Mouse (Mus musculus) midbrain, embryonic 14.5 days (tissue): ENCODE measurements around the gene Acaca. TPM values are rescaled to one million over a fixed set of nuclear protein-coding genes. Genes with fewer than 3 reads are reported as not detected.

Source experiments
- ATAC-seq: fragments of 200-750 bp; cut with Nextera tagmentation; 2 replicates; pipeline ENCODE4 v1.8.0; 2017; ENCODE audit warnings: moderate number of reproducible peaks, moderate library complexity; ENCODE audit not compliant: low FRiP score, low TSS enrichment
- DNase-seq: peaks from one replicate; pipeline ENCODE4 v3.0.0-alpha.2; 2015
- H3K27ac ChIP-seq: fragments of 300-500 bp; sonication (generic); replicated peaks from 2 replicates; pipeline ENCODE4 v1.5.1; 2014; ENCODE audit warnings: mild to moderate bottlenecking, low read depth, low read length, moderate library complexity
- H3K27me3 ChIP-seq: fragments of 300-500 bp; sonication (generic); 2 replicates; pipeline ENCODE4 v1.6.1; 2014; ENCODE audit warnings: low read length, control low read depth, mixed read lengths; ENCODE audit not compliant: control insufficient read depth, insufficient read depth
- H3K36me3 ChIP-seq: fragments of 300-500 bp; sonication (generic); 2 replicates; pipeline ENCODE4 v1.6.1; 2014; ENCODE audit warnings: low read length, control low read depth; ENCODE audit not compliant: control insufficient read depth, insufficient read depth
- H3K4me1 ChIP-seq: fragments of 300-500 bp; sonication (generic); 2 replicates; pipeline ENCODE4 v1.6.1; 2014; ENCODE audit warnings: mild to moderate bottlenecking, antibody characterized with exemption, low read length, control low read depth; ENCODE audit not compliant: control insufficient read depth, insufficient read depth
- H3K4me2 ChIP-seq: fragments of 300-500 bp; sonication (generic); 2 replicates; pipeline ENCODE4 v1.6.1; 2014; ENCODE audit warnings: mild to moderate bottlenecking, low read length, moderate library complexity
- H3K4me3 ChIP-seq: fragments of 300-500 bp; sonication (generic); replicated peaks from 2 replicates; pipeline ENCODE4 v1.5.1; 2014; ENCODE audit warnings: low read depth, low read length
- H3K9ac ChIP-seq: fragments of 300-500 bp; sonication (generic); replicated peaks from 2 replicates; pipeline ENCODE4 v1.6.1; 2014; ENCODE audit warnings: mild to moderate bottlenecking, low read length, moderate library complexity
- H3K9me3 ChIP-seq: fragments of 300-500 bp; sonication (generic); 2 replicates; pipeline ENCODE4 v1.6.1; 2016; ENCODE audit warnings: low read length, control low read depth, mixed read lengths; ENCODE audit not compliant: control insufficient read depth
- WGBS: fragments of 180-500 bp; shearing (Covaris S2); extraction: QIAGEN DNeasy Blood & Tissue Kit; methylation state at CpG from one replicate; pipeline ENCODE4 v1.1.7; 2014; 5-methylcytosine and 5-hydroxymethylcytosine counted together
- polyA plus RNA-seq: library from polyadenylated mRNA; unstranded; fragments of >200 nt; fragmentation: Nextera tagmentation; extraction: Ambion mirVana; gene quantifications from 2 replicates; pipeline ENCODE4 v1.2.1, GENCODE M21; 2014

Gene Acaca
- polyA plus RNA-seq, 1 experiment from 2014 or later, result 40.8 TPM

GRCm38 (mm10) chr11:84190581-84191233 lies 61.2 kb downstream of the Acaca start:
- WGBS, result 96% methylated on average over 8 of the region's 8 CpGs
- H3K4me1 ChIP-seq, result no peaks in the 10 kb centered on the region
- ATAC-seq (no peak), DNase-seq (no peak)
- no peak overlapping the region for H3K9ac ChIP-seq
- H3K4me3 ChIP-seq, result no peak overlapping the region
- H3K27ac ChIP-seq, result no peak overlapping the region
- H3K27me3 ChIP-seq, result no peaks in the 10 kb centered on the region
- no peak overlapping the region for H3K4me2 ChIP-seq
- H3K9me3 ChIP-seq, result no peaks in the 10 kb centered on the region
- peaks cover 4% of the 10 kb centered on the region for H3K36me3 ChIP-seq

DNA sequence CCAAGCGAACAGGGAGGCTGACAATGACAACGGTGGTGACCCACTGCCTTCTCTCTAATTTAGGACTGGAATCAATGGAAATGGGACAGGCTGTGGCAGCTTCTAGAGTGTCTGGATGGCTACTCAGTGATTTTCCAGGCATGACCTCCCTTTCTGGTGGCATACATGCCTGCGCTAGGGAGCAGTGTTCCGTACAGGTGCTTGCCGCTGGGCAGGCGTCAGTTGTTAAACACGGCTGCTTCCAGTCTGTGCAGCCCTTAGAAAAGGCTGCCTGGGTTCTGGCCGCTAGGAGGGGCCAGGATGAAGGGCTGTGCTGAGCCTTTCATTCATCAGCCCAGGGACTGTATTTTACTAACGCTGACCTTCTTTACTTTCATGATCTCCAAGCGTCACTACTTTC lies 63.8 kb downstream of the Acaca start:
- WGBS, result 71% methylated on average over 10 of the region's 10 CpGs

GRCm38 (mm10) chr11:84194751-84195150 lies 65.3 kb downstream of the Acaca start:
- WGBS, result 93% methylated on average over 3 of the region's 3 CpGs
- ATAC-seq (no peak), DNase-seq (no peak)
- Histone ChIP-seq H3K9ac (no peak overlapping the region), H3K4me2 (no peak overlapping the region), H3K27me3 (no peaks in the 10 kb centered on the region), H3K36me3 (peaks cover 11% of the 10 kb centered on the region), H3K27ac (no peak overlapping the region), H3K9me3 (no peaks in the 10 kb centered on the region), H3K4me1 (no peaks in the 10 kb centered on the region), H3K4me3 (no peak overlapping the region)

More for the DNA sequence above, 63.8 kb downstream of the Acaca start:
- no peak overlapping the region for H3K4me3 ChIP-seq
- H3K27ac ChIP-seq, result no peak overlapping the region
- H3K9ac ChIP-seq, result no peak overlapping the region
- no peaks in the 10 kb centered on the region for H3K9me3 ChIP-seq
- H3K36me3 ChIP-seq, result peaks cover 11% of the 10 kb centered on the region
- H3K4me1 ChIP-seq, result no peaks in the 10 kb centered on the region
- no peak for ATAC-seq
- no peaks in the 10 kb centered on the region for H3K27me3 ChIP-seq
- no peak overlapping the region for H3K4me2 ChIP-seq
- DNase-seq, result no peak

DNA sequence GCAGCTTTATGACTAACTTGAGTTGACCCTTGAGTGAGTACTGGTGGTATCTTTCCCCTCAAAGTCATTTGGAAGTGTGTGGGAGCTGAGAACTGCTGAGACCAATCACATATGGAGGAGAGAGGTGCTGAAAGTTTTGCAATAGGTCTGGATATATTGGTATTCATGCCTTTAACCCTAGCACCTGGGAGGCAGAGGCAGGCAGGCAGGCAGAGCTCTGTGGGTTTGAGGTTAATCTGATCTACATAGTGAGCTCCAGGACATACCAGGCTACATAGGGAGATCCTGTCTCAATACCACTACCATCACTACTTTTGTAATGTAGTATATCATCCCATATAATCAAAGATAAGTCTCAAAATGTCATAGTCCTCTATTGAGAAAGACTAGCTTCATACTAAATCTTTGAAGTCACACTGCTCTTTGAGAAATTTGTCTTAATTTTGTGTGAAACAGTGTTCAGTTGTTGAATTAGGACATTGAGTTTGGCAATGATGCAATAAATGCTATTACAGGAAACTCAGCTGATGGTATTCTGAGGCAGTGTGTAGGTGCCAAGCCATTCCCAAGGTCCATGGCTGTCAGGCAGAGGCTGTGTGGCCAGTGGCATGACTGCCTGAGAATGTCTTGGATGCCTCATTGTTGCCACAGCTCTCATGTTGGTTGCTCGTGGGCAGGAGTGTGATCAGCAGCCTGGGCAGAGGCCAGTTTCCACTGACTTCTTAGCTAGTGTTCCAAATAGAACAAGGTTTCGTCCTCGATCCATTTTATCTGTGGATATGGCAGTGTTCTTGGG lies 68.3 kb downstream of the Acaca start:
- ATAC-seq (no peak), DNase-seq (no peak)
- WGBS, result 86% methylated on average over 3 of the region's 3 CpGs
- no peaks in the 10 kb centered on the region for H3K4me1 ChIP-seq
- peaks cover 11% of the 10 kb centered on the region for H3K36me3 ChIP-seq
- no peak overlapping the region for H3K9ac ChIP-seq
- H3K27ac ChIP-seq, result no peak overlapping the region
- H3K9me3 ChIP-seq, result no peaks in the 10 kb centered on the region
- no peak overlapping the region for H3K4me2 ChIP-seq
- H3K4me3 ChIP-seq, result no peak overlapping the region
- no peaks in the 10 kb centered on the region for H3K27me3 ChIP-seq

DNA sequence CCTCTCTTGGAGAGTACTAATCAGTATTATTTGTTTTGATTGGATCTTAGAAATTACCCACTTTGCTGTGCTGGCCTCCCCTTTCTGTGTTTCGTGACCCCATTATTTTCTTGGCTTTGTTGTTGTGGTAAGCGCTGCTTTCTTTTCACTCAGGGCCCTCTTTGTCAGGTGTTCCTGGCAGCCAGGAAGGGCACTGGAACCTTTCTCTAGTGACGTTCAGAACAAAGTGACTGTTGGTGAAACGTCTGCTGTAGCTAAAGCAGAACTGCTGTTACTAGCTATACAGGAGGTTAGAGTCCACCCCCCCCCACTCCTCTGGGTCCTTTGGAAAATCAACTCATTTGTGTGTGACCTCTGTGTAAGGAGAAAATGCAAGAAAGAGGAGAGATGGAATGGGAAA lies 76.3 kb downstream of the Acaca start:
- no peaks in the 10 kb centered on the region for H3K36me3 ChIP-seq
- ATAC-seq, result no peak
- H3K27me3 ChIP-seq, result no peaks in the 10 kb centered on the region
- H3K9me3 ChIP-seq, result no peaks in the 10 kb centered on the region
- no peak overlapping the region for H3K27ac ChIP-seq
- no peak overlapping the region for H3K4me2 ChIP-seq
- H3K9ac ChIP-seq, result no peak overlapping the region
- DNase-seq, result no peak
- H3K4me3 ChIP-seq, result no peak overlapping the region
- H3K4me1 ChIP-seq, result no peaks in the 10 kb centered on the region
- WGBS, result 65% methylated on average over 4 of the region's 4 CpGs

DNA sequence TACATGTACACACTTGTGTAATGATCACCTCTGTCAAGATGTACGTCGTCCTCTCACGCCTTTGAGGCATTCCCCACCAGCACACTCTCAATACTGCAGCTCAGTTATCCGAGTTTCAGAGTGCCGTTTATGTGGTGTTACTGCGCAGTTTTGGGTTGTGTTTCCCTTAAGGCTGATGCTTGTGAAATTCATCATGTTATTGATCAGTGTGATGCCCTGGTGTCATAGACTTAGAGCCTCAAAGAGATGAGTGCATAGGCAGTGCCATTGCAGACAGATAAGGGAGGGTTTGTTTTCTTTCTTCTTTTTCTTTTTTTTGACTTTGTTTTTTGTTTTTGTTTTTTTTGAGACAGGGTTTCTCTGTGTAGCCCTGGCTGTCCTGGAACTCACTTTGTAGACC lies 81.4 kb downstream of the Acaca start:
- H3K4me3 ChIP-seq, result no peak overlapping the region
- no peaks in the 10 kb centered on the region; the same call in 1 of the 2 replicates for H3K36me3 ChIP-seq
- no peak overlapping the region for H3K27ac ChIP-seq
- H3K9me3 ChIP-seq, result no peaks in the 10 kb centered on the region
- no peak for ATAC-seq
- no peak overlapping the region for H3K9ac ChIP-seq
- no peaks in the 10 kb centered on the region for H3K4me1 ChIP-seq
- no peaks in the 10 kb centered on the region for H3K27me3 ChIP-seq
- 97% methylated on average over 6 of the region's 6 CpGs for WGBS
- H3K4me2 ChIP-seq, result no peak overlapping the region
- DNase-seq, result no peak

- H3K9me3 ChIP-seq, result no peaks in the 10 kb centered on the region
- DNase-seq (no peak), ATAC-seq (no peak)
- H3K4me2 ChIP-seq, result no peak overlapping the region
- no peaks in the 10 kb centered on the region for H3K27me3 ChIP-seq
- 92% methylated on average over 4 of the region's 4 CpGs for WGBS
- H3K4me3 ChIP-seq, result no peak overlapping the region
- H3K4me1 ChIP-seq, result no peaks in the 10 kb centered on the region
- peaks cover 3% of the 10 kb centered on the region; the same call in 1 of the 2 replicates for H3K36me3 ChIP-seq
- H3K9ac ChIP-seq, result no peak overlapping the region
- H3K27ac ChIP-seq, result no peak overlapping the region
Measured at GRCm38 (mm10) chr11:84218951-84219350, 89.5 kb downstream of the Acaca start.

DNA sequence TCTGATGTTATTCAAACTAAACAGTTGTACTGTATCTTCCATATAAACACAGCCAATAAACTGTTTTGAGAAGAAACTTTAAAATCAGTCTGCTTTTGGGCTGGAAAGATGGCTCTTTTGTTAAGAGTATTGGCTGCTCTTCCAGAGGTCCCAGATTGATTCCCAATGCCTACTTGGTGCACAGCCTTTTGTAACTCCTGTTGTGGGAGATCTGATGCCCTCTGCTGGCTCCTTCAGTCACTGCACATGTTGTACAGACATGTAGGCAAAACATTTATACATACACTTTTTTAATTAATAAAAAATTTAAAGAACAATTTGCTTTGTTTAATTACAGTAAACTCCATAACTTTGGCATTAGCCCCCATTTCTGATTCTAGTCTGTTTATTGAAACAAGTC lies 114.1 kb downstream of the Acaca start:
- DNase-seq (peak; percentile 76), ATAC-seq (no peak)
- no peak overlapping the region for H3K4me3 ChIP-seq
- H3K36me3 ChIP-seq, result peaks cover 11% of the 10 kb centered on the region; the same call in 1 of the 2 replicates
- H3K9ac ChIP-seq, result no peak overlapping the region
- H3K27me3 ChIP-seq, result no peaks in the 10 kb centered on the region
- H3K27ac ChIP-seq, result no peak overlapping the region
- no peak overlapping the region for H3K4me2 ChIP-seq
- no peaks in the 10 kb centered on the region for H3K9me3 ChIP-seq
- no peaks in the 10 kb centered on the region for H3K4me1 ChIP-seq

DNA sequence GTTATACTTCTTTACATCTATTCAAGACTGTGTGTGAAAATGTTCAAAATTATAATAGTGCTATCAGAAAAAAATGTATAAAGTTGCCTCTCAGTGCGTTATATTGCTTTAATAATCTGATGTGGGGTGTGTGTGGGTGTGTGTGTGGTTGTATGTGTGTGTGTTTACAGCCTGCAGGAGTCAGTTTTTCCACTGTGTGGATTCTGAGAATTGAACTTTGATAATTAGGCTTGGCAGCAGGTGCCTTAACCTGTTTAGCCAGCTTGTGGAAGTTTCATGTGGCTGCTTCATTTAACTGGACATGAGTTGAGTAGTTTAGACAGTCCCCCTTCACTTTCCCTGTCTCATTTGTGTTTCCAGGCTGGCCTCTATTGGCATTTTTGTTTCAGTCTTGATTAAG lies 117.9 kb downstream of the Acaca start:
- Histone ChIP-seq H3K27me3 (no peaks in the 10 kb centered on the region), H3K4me3 (no peak overlapping the region), H3K4me1 (no peaks in the 10 kb centered on the region), H3K9me3 (no peaks in the 10 kb centered on the region), H3K4me2 (no peak overlapping the region), H3K9ac (no peak overlapping the region), H3K36me3 (peaks cover 27% of the 10 kb centered on the region), H3K27ac (no peak overlapping the region)
- DNase-seq, result no peak
- no peak for ATAC-seq
- 91% methylated on average over 1 of the region's 1 CpGs for WGBS
